Mouse (Mus musculus) embryonic fibroblast, embryonic 13.5 days (primary cell): Measurements from ENCODE around the gene Hgd.

Experiments
- CTCF ChIP-seq: IDR thresholded peaks from 2 replicates; pipeline ENCODE4 v1.5.1; 2011; ENCODE audit warnings: mild to moderate bottlenecking, control low read depth, low read length, moderate library complexity, borderline replicate concordance; ENCODE audit not compliant: insufficient read depth
- POLR2A ChIP-seq: IDR thresholded peaks from 2 replicates; pipeline ENCODE4 v1.6.1; 2011; ENCODE audit warnings: low read depth, mild to moderate bottlenecking, control low read depth, low read length, moderate library complexity

GRCm38 (mm10) chr16:37583306-37583705 lies 3.4 kb downstream of the Hgd start:
- TF ChIP-seq CTCF: no peak
- no peak for TF ChIP-seq POLR2A
